Mouse (Mus musculus) v-Abl transformed pro-B cells (cell line): Measurements from ENCODE around the gene Ndufa11.

ENCODE experiments used
- in situ Hi-C, 2 experiments: fragments of 400-800 bp; cut with MboI; formaldehyde crosslinking; loops; one replicate each; pipeline ENCODE4 v1.15.1; 2025; ENCODE audit not compliant: unreplicated experiment in 2 of 2

Ndufa11 gene

GRCm38 (mm10) chr17:56715360-56715759 is 2.2 kb upstream of the Ndufa11 start:
- in situ Hi-C loops: loop anchor here in 1 of 2 experiments (5.0 kb wide), 1 partner anchor 47 kb away; the partner anchor contains the start of gene Dus3l

DNA sequence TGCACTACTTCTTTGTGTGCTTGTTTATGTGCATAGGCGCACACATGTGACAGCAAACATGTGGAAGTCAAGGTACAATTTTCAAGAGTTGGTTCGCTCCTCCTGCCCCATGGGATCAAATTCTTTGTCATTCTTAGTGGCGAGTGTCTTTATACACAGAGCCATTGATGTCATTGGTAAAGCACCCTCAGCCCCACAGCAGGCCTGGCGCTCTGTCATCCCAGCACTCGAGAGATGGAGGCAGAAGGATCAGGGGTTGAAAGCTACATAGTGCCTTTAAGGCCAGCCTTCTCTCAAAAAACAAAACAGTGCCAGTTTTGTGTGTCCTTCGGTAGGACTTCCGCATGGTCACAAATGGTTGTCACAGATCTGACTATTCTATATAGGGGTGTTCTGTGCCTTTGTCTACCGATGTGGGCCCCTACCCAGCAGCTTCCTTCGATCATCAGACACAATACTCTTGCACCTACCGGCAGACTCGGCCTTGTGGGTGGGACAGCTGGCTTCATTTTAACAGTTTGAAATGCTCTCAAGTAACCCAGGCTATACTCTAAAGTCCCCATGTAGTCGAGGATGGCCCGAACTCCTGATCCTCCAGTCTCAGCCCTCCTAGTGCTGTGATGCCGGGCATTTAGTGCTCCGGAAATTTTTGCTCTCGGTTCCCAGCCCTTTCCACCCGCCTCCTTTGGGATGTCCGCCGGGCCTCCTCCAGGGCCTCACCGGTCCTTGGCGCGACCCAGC is 1.5 kb upstream of the Ndufa11 start:
- in situ Hi-C loops: loop anchor here in 1 of 2 experiments (5.0 kb wide), 1 partner anchor 46 kb away; the partner anchor contains the start of gene Dus3l

DNA sequence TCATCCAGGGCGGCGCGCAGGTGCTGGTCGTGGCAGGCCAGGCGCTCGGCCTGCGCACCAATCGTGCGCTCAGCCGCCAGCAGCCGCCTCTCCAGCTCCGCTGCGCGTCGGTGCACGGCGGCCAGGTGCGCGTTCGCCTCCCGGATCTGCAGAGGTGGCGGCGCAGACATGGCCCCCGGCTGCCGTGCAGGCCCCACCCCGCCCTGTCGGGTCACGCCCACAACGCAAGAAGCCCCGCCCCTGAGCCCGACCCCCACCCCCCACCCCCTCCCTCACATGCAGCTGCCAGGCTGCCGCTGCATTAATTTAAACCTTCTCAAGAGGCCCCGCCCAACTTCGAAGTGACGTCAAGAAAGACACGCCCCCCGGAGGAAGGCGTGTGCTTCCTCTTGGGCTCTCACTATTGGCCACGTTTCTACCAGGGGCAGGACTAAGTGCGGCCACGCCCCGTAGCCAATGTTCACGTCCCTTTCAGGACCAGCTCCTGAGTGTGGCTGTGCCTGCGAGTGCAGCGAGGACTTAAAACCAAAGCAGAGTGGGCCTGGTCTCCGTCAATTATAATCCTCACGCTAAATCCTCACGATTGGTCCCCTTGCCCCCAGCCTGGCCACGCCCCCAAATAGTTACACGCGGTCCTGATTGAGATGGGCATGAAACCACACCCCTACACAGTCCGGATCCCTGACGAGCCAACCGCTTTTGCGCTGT is 758 bp upstream of the Ndufa11 start:
- in situ Hi-C loops: loop anchor here in 1 of 2 experiments (5.0 kb wide), 1 partner anchor 45 kb away; the partner anchor contains the start of gene Dus3l

DNA sequence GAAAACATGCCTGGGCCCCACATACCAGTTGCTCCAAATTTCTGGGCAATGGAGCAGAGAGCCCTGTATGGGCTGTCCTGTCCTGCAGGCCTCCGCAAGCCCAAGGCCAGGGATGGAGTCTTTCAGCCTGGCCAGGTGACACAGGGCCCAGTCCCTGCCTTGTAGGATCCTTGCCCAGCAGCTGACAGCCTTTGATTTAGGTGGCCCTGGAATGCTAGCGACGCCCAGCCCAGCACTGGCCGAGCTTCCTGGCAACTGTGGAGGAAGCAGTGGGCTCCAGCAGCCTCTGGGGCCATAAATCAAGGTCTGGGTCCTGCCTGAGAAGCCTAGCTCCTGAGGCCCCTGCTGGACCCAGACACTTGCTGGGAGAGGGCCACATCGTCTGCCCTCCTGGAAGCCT is 4.9 kb downstream of the Ndufa11 start:
- in situ Hi-C loops: no loop called here

DNA sequence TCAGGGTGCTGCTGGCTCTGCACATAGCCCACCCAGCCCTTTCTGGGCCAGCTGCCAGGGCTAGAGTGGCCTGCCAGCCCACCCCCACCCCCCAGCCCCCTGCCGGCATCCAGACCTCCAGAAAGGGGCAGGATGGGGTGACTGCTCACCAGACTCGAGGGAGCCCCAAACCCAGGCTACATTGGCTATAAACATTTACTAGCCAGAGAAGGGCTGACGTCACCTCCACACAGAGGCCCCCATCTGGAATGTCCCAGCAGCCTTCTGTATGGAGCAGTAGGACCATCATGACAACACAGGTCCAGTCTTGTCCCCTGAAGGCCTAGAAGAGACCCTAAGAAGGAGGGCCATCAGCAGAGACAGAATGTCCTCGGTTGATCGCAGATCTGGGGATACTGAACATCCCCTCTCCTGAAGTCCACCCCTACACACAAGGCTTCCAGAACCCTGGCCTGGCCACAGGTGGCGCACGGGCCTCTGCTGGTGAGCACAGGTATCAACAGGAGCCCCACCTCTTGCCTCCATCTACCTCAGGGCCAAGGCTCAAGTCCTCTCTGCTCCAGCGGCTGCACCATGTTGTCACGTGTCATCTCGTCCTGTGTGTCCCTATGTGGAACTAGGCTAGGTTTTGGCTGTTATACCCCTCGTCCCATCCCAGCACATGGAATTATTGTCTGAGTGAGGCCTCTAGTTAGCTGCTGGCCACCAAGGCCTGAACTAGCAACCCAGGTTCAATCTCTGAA is 6.0 kb downstream of the Ndufa11 start:
- in situ Hi-C loops: no loop called here

GRCm38 (mm10) chr17:56727029-56727649 is 9.6 kb downstream of the Ndufa11 start:
- in situ Hi-C loops: no loop called here

- in situ Hi-C loops: no loop called here
These were observed 10.1 kb downstream of the Ndufa11 start for GRCm38 (mm10) chr17:56727659-56728058.

- in situ Hi-C loops: no loop called here
These were observed 10.6 kb downstream of the Ndufa11 start for GRCm38 (mm10) chr17:56728117-56728516.

- in situ Hi-C loops: no loop called here
These were observed 11.6 kb downstream of the Ndufa11 start for GRCm38 (mm10) chr17:56729151-56729550.

DNA sequence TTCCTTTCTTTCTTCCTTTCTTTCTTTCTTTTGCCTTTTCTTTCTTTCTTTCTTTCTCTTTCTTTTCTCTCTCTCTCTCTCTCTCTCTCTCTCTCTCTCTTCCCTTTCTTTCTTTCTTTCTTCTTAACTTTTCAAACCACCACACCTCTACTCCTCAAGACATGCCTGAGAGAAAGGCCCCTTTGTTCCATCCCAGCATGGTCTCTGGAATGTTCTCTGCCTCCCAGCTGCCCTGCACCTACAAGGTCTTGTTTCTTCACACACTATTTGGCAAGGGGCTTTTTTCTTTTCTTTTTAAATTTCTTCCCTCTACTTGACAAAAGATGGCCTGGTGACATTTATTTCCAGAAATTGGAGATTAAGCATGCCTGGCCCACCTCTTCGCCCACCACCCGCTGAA is 12.1 kb downstream of the Ndufa11 start:
- in situ Hi-C loops: no loop called here

DNA sequence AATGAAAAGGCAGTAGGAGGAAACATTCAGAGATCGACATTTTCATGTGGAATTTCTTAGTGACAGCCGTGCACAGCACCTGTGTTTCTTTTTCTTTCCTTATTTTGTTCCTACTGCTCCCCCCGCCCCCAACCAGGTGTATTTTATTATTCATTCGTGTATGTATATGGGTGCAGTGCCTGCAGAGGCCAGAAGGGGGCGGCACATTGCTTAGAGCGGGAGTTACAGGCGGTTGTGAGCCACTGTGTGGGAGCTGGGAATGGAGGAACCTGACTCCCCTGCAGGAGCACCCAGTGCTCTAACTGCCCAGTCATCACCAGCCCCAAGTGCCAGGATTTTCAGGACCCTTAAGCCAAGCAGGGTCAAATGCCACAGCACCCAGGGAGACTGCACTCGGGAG is 19.0 kb downstream of the Ndufa11 start:
- in situ Hi-C loops: no loop called here

GRCm38 (mm10) chr17:56738221-56738620 is 20.7 kb downstream of the Ndufa11 start:
- in situ Hi-C loops: no loop called here

DNA sequence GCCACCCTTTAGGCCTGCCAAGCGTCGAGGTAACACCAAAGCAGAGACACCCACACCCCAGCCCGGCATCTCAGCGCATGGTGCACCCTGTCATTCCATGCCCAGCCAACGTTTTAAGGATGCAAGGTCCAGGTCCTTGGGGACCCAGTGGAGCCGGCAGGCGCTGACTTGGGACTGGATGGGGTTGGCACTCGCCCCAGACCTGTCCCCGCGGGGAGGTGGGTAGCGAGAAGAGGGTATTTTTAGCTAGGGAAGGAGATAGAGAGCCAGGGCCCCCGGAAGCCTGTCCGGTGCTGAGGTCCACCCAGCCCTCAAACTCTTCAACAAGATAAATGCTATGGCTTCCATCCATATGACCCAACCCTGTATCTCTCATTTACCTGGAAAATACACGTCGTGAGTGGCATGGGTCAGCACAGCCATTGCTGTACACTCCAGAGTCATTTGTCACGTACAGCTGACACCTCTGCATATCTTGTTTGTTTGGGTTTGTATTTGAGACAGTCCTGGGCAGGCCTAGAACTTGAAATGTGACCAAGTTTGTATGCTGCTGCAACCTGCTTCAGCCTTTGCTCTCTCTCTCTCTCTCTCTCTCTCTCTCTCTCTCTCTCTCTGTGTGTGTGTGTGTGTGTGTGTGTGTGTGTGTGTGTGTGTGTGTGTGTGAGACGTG is 22.7 kb downstream of the Ndufa11 start:
- in situ Hi-C loops: no loop called here

DNA sequence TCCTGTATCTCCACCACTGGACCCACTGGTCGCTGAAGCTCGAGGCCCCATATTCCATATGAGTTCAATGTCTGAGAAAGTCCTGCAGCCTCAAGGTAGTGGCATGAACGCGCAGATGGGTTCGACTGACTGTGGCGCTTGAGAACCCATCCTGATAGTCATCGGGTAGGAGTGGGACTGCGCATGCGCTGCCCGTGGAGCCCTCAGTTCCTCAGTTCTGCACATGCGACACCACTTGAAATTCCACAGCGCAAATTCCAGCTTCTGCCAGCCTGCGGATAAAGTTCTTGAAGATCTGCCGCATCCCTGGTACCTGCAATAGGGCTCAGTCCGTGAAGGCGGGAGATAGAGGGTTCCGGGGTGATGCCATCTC is 23.2 kb downstream of the Ndufa11 start:
- in situ Hi-C loops: no loop called here

DNA sequence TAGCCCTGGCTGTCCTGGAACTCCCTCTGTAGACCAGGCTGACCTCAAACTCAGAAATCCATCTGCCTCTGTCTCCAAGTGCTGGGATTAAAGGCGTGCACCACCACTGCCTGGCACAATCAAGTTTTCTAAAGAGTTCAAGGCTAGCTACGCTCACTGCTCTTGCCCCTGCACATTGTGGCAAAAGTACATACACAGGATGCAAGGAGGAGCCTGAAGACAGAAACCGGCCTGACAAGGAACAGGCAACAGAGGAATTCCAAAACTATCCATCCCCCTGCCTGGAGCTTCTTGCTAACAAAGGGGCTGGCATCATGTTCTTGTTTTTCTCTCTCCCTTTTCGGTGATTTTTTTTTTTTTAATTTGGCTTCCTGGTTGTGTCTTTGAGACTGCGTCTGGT is 26.6 kb downstream of the Ndufa11 start:
- in situ Hi-C loops: no loop called here

GRCm38 (mm10) chr17:56751404-56752072 is 34.0 kb downstream of the Ndufa11 start:
- in situ Hi-C loops: no loop called here

DNA sequence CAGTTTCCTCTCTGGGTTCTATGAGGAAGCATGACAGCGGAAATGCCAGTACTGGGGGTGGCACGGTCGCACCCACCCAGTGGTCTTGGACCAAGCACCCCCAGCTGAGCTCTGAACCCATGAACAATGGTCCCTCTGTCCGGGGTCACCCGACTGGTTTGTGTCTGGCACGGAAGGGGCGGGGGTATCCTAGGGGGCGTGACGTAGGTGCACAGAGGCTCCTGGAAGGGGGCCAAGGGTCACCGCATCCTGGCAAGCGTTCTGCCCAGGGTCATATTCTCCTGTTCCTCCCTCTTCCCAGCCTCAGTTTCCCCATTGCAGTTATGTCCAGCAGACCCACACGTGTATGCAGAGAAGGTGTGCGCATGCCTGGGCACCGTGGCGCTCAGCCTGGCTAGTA is 35.9 kb downstream of the Ndufa11 start:
- in situ Hi-C loops: no loop called here

DNA sequence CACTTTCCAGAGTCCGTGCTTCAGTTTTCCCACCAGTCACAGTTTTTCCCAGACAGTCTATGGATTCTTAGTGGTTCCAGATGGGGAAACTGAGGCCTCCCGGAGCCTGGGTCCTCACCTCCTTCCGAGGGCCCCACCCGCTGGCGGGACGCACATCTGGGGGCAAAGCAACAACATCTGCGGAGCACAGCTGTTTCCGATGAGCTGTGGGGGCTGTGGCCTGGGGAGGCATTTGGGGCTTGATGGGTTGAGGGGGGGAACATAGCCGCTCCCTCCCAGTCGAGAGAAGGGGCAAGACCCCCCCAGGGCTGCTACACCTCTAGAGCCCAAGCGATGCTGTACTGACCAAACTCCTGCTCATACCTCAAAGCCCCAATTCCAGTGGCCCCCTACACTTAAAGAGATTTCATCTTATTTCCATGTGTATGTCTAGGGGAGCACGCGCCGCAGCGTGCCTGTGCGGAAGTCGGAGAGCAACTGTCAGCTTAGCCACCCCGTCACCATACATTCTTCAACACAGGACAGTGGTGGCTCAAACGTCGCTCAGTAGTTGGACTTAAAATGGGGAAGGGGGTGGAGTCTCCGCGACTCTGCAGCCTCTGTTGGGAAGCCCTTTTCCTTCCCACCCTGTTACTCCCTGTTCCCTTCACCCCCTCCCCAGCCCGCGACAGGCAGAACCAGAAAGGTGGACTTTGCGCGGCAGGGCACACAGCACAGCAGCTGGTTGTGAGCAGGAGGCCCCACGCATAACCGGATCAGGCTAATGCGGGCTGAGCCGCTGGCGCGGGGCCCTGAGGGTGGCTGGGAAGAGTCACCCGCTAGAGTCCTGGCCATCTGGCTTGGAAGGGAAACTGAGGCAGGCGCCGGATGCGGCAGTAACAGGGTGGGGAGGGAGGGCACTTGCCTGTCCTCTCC is 37.0 kb downstream of the Ndufa11 start:
- in situ Hi-C loops: no loop called here
